Mouse (Mus musculus): ENCODE results near the gene Stap2. TPM values are rescaled to one million over a fixed set of nuclear protein-coding genes. Genes with fewer than 3 reads are reported as not detected.

Stap2 gene
- polyA plus RNA-seq, 1 experiment, result 0.98 TPM

- Histone ChIP-seq H3K27ac (ENCODE audit: insufficient read depth, low read depth, low read length) (no peak overlapping the region), H3K4me1 (ENCODE audit: control insufficient read depth, insufficient read depth, low read length) (peaks cover 26% of the 10 kb centered on the region), H3K4me3 (ENCODE audit: insufficient read depth, low read length) (no peak overlapping the region)
- TF ChIP-seq CTCF (IDR thresholded peaks at IDR 0.05; ENCODE audit: low read depth, low read length) (no peak), POLR2A (IDR thresholded peaks at IDR 0.05; ENCODE audit: borderline replicate concordance, low read depth, low read length) (no peak)
Measured at GRCm38 (mm10) chr17:55964496-55964895, 40.9 kb downstream of the Stap2 start.

- Histone ChIP-seq H3K4me1 (ENCODE audit: control insufficient read depth, insufficient read depth, low read length) (peaks cover 26% of the 10 kb centered on the region), H3K4me3 (ENCODE audit: insufficient read depth, low read length) (peak overlapping the region; percentile 35), H3K27ac (ENCODE audit: insufficient read depth, low read depth, low read length) (peak overlapping the region; percentile 69)
- TF ChIP-seq CTCF (IDR thresholded peaks at IDR 0.05; ENCODE audit: low read depth, low read length), result no peak
- no peak for TF ChIP-seq POLR2A (IDR thresholded peaks at IDR 0.05; ENCODE audit: borderline replicate concordance, low read depth, low read length)
Measured at GRCm38 (mm10) chr17:55963171-55963570, 42.2 kb downstream of the Stap2 start.

GRCm38 (mm10) chr17:55961631-55962030 lies 43.8 kb downstream of the Stap2 start:
- Histone ChIP-seq H3K27ac (ENCODE audit: insufficient read depth, low read depth, low read length) (no peak overlapping the region), H3K4me1 (ENCODE audit: control insufficient read depth, insufficient read depth, low read length) (peaks cover 29% of the 10 kb centered on the region), H3K4me3 (ENCODE audit: insufficient read depth, low read length) (no peak overlapping the region)
- TF ChIP-seq POLR2A (IDR thresholded peaks at IDR 0.05; ENCODE audit: borderline replicate concordance, low read depth, low read length), result no peak
- no peak for TF ChIP-seq CTCF (IDR thresholded peaks at IDR 0.05; ENCODE audit: low read depth, low read length)

DNA sequence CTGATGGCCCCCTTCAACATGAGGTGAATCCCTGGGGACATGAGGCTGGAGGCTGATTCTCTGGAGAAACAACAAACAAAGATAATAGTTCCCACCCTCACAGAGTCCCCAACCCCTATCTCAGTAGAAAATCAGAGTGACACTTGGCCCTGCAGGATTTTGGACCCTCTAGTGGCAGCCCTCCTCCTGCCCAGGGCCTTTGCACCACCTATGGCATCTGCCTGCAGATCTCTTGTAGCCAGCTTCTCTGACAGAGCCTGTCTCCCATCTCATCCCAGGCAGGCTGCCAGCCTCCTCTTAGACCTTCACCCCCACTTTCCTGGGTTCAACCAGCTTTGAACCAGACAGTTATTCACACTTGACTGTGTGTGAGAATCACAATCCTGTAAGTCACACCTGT lies 44.6 kb downstream of the Stap2 start:
- TF ChIP-seq CTCF (IDR thresholded peaks at IDR 0.05; ENCODE audit: low read depth, low read length), result no peak
- TF ChIP-seq POLR2A (IDR thresholded peaks at IDR 0.05; ENCODE audit: borderline replicate concordance, low read depth, low read length), result no peak
- peaks cover 29% of the 10 kb centered on the region for H3K4me1 ChIP-seq (ENCODE audit: control insufficient read depth, insufficient read depth, low read length)
- no peak overlapping the region for H3K4me3 ChIP-seq (ENCODE audit: insufficient read depth, low read length)
- no peak overlapping the region for H3K27ac ChIP-seq (ENCODE audit: insufficient read depth, low read depth, low read length)

DNA sequence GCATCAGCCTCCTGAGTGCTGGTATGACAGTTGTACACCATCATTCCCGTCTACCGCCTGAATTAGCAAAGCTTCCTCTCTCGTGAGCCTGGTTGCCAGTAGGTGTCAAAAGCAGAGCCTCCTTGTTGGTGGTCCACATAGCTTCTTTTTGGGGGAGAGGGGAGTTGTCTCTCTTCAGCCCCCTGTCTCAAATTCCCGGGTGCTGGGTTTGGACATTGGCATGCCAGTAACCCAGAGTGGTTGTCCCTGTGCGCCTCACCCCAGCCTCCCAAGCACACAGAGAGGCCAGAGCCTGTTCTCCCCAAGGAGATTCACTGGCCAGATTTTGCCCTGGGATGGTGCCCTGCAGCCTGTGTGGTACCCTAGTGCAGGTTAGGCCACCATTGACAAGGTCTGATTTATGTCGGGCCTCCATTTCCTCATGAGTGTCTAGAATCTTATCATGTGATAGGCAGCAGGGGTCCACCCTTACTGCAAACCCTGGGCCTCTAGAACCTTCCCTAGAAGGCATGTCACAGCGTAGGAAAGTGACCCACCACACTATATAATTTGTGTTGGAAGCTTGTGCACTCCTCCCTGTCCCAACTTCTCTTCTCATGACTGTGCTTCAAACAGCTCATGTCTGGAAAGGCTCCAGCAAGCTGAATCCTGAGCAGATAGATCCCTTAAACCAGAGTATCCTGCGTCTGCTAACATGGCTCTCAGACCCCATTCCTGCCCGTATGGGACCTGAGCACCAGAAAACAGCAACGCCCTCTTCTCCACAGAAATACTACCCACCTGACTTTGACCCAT lies 45.2 kb downstream of the Stap2 start:
- Histone ChIP-seq H3K27ac (ENCODE audit: insufficient read depth, low read depth, low read length) (peak overlapping the region; percentile 33), H3K4me1 (ENCODE audit: control insufficient read depth, insufficient read depth, low read length) (peaks cover 29% of the 10 kb centered on the region), H3K4me3 (ENCODE audit: insufficient read depth, low read length) (peak overlapping the region; percentile 59)
- TF ChIP-seq CTCF (IDR thresholded peaks at IDR 0.05; ENCODE audit: low read depth, low read length) (no peak), POLR2A (IDR thresholded peaks at IDR 0.05; ENCODE audit: borderline replicate concordance, low read depth, low read length) (no peak)

GRCm38 (mm10) chr17:55958918-55959728 lies 46.3 kb downstream of the Stap2 start, which contains the start of gene Yju2:
Gene Yju2 (plus strand): TSS chr17:55959099.
- TF ChIP-seq POLR2A (IDR thresholded peaks at IDR 0.05; ENCODE audit: borderline replicate concordance, low read depth, low read length) (no peak), CTCF (IDR thresholded peaks at IDR 0.05; ENCODE audit: low read depth, low read length) (no peak)
- peaks cover 30% of the 10 kb centered on the region for H3K4me1 ChIP-seq (ENCODE audit: control insufficient read depth, insufficient read depth, low read length)
- H3K27ac ChIP-seq (ENCODE audit: insufficient read depth, low read depth, low read length), result peak within 1 kb of the TSS; percentile 95
- H3K4me3 ChIP-seq (ENCODE audit: insufficient read depth, low read length), result peak within 1 kb of the TSS; percentile 88

GRCm38 (mm10) chr17:55958584-55958886 lies 46.8 kb downstream of the Stap2 start:
- peaks cover 35% of the 10 kb centered on the region for H3K4me1 ChIP-seq (ENCODE audit: control insufficient read depth, insufficient read depth, low read length)
- TF ChIP-seq CTCF (IDR thresholded peaks at IDR 0.05; ENCODE audit: low read depth, low read length) (no peak), POLR2A (IDR thresholded peaks at IDR 0.05; ENCODE audit: borderline replicate concordance, low read depth, low read length) (no peak)
- peak overlapping the region; percentile 88 for H3K4me3 ChIP-seq (ENCODE audit: insufficient read depth, low read length)
- peak overlapping the region; percentile 95 for H3K27ac ChIP-seq (ENCODE audit: insufficient read depth, low read depth, low read length)

- TF ChIP-seq POLR2A (IDR thresholded peaks at IDR 0.05; ENCODE audit: borderline replicate concordance, low read depth, low read length) (no peak), CTCF (IDR thresholded peaks at IDR 0.05; ENCODE audit: low read depth, low read length) (no peak)
- peaks cover 38% of the 10 kb centered on the region for H3K4me1 ChIP-seq (ENCODE audit: control insufficient read depth, insufficient read depth, low read length)
- peak overlapping the region; percentile 95 for H3K27ac ChIP-seq (ENCODE audit: insufficient read depth, low read depth, low read length)
- peak overlapping the region; percentile 88 for H3K4me3 ChIP-seq (ENCODE audit: insufficient read depth, low read length)
Measured at GRCm38 (mm10) chr17:55957726-55958583, 47.4 kb downstream of the Stap2 start.

GRCm38 (mm10) chr17:55957168-55957567 lies 48.2 kb downstream of the Stap2 start:
- TF ChIP-seq POLR2A (IDR thresholded peaks at IDR 0.05; ENCODE audit: borderline replicate concordance, low read depth, low read length) (no peak), CTCF (IDR thresholded peaks at IDR 0.05; ENCODE audit: low read depth, low read length) (peak; percentile 77)

More at GRCm38 (mm10) chr17:55957168-55957567, 48.2 kb downstream of the Stap2 start:
- Histone ChIP-seq H3K4me1 (ENCODE audit: control insufficient read depth, insufficient read depth, low read length) (peaks cover 38% of the 10 kb centered on the region), H3K27ac (ENCODE audit: insufficient read depth, low read depth, low read length) (no peak overlapping the region), H3K4me3 (ENCODE audit: insufficient read depth, low read length) (no peak overlapping the region)

Data from bone marrow macrophage, adult 2 months (primary cell).